Mouse (Mus musculus) right cerebral cortex, adult 18-20 months (tissue): ENCODE measurements at regions not wholly inside any gene's neighbourhood (a gene's known extent, or its start where the extent isn't known, plus 50 kb on each side); places are given as distances from the start of the nearest gene placed in this dataset.

Experiments
- DNase-seq: peaks from one replicate; pipeline ENCODE4 v3.0.0; 2022; ENCODE audit warnings: mixed read lengths

DNA sequence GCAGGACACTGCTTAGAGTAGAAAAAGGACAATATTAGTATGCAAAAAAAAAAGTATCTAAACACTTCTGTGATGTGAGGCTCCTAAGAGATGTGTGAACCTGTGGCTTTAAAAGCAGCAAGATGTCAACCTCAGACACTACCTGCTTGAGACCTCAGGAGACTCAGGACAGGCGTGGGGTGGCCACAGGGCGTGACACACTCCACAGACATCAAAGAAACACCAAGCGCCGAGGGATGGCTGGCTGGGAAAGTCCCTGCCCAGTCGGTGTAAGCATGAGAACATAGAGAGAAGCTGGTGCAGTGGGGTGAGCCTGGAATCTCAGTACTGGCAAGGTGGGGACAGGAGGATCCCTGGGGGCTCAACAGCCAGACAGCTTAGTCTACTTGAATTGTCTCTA lies 72.0 kb upstream of the Sulf2 start:
- no peak for DNase-seq

GRCm38 (mm10) chr2:166226929-166227328 lies 71.5 kb upstream of the Sulf2 start:
- DNase-seq, result no peak

GRCm38 (mm10) chr2:166226331-166226730 lies 70.9 kb upstream of the Sulf2 start:
- DNase-seq, result no peak

- no peak for DNase-seq
Observed at GRCm38 (mm10) chr2:166225354-166225753, 69.9 kb upstream of the Sulf2 start.

GRCm38 (mm10) chr2:166218783-166219182 lies 63.3 kb upstream of the Sulf2 start:
- no peak for DNase-seq

DNA sequence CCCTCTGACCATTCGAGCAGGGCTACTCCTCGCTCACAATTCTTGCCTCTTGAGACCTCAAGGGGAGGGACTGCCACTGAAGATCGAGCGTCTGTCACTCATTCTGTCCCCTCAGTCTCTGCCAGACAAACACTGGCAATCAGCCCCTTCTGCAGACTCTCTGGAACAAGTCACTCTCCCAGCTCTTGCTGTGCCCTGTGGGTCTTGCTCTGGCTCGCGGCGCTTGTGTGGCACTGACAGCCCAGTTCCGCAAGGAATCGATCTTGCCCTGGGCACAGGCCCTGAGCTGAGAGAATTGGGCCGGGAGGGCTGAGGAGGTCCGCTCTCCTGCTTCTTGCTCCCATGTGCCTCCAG lies 61.0 kb upstream of the Sulf2 start:
- DNase-seq, result no peak

GRCm38 (mm10) chr2:166215610-166216511 lies 60.4 kb upstream of the Sulf2 start:
- no peak for DNase-seq

DNA sequence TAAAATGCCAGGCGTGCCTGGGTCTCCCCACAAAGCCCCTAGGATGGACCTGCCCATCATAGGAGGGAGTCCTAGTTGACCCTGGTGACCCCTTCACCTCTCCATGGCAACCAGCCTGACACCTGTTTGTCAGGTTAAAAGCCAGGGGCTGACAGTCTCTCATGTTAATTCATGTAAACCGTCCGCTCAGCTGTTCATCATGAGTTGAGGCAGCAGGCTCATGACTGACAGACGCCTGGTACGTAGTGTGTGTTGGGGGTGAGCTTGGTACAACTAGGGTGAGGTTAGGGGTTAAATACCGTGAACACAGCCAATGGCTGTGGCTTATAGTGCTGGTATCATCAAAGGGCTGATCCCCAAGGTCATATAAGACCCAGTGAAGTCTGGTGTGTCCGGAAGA lies 59.7 kb upstream of the Sulf2 start:
- no peak for DNase-seq

DNA sequence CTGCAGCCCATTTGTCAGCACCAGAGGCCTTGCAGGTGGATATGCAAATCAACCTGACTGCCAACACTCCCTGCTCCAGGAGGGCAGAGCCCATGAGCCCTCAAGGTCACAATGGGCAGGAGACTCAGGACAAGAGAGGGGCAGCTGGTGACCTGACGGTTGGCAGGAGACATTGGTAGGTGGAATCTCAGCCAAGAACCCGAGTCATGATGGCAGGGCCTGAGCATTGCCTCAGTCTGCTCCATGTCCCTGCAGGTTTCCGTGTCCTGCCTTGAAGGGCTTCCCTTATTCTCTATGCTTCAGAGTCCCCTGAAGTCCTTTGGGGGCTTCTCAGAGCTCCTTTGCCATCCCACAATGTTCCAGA lies 51.7 kb upstream of the Sulf2 start:
- DNase-seq, result no peak

GRCm38 (mm10) chr2:166206396-166207144 lies 51.1 kb upstream of the Sulf2 start:
- no peak for DNase-seq
